Mouse (Mus musculus) megakaryocyte, embryonic 14.5 days (primary cell): ENCODE results near the gene Cab39l.

ENCODE experiments used
- FLI1 ChIP-seq: IDR thresholded peaks from 2 replicates; pipeline ENCODE4 v1.6.1; 2012; ENCODE audit warnings: low read length, inconsistent platforms, mixed read lengths
- GATA1 ChIP-seq: IDR thresholded peaks from 3 replicates; pipeline ENCODE4 v1.6.1; 2012; ENCODE audit warnings: mixed read lengths, low read length, inconsistent platforms, borderline replicate concordance

DNA sequence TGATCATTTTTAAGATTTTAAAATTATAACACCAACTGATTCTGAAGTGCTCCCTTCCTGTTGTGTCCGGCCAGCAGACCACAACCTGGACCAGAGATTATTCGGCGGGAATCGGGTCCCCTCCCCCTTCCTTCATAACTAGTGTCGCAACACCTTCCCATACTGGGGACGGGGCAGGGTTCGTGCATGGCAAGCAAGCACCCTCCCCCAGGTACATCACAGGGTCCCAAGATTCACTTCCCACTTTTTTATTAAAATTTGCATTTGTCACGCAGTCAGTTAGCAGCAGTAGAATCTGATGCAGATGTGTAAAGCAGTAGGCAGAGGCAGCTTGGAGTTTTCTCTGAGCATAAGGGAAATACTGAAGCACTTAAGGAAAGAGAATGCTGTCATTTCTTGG lies 64.1 kb downstream of the Cab39l start:
- TF ChIP-seq GATA1 (no peak), FLI1 (no peak)
